Mouse (Mus musculus): ENCODE data around the gene Casp7. TPM values are rescaled to one million over a fixed set of nuclear protein-coding genes. Genes with fewer than 3 reads are reported as not detected.

Gene Casp7
- polyA plus RNA-seq, 1 experiment from 2014 or later = 30.7 TPM

- TF ChIP-seq CTCF (IDR thresholded peaks at IDR 0.05; ENCODE audit: low read depth) = no peak
- WGBS = 75% methylated on average over 5 of the region's 5 CpGs
Measured at GRCm38 (mm10) chr19:56477253-56477652, 80.3 kb downstream of the Casp7 start.

GRCm38 (mm10) chr19:56477832-56478231 is 80.9 kb downstream of the Casp7 start:
- Histone ChIP-seq H3K4me2 (no peak overlapping the region), H3K27me3 (ENCODE audit: insufficient read depth, low read length) (no peaks in the 10 kb centered on the region), H3K9ac (no peak overlapping the region), H3K4me1 (ENCODE audit: insufficient read depth) (no peaks in the 10 kb centered on the region), H3K9me3 (ENCODE audit: low read depth, low read length) (no peaks in the 10 kb centered on the region), H3K4me3 (ENCODE audit: low read depth, low read length) (no peak overlapping the region), H3K27ac (ENCODE audit: low read depth) (no peak overlapping the region), H3K36me3 (ENCODE audit: insufficient read depth) (no peaks in the 10 kb centered on the region)
- WGBS = 62% methylated on average over 3 of the region's 3 CpGs
- ATAC-seq (ENCODE audit: insufficient read depth) = no peak
- DNase-seq = no peak
- TF ChIP-seq CTCF (IDR thresholded peaks at IDR 0.05; ENCODE audit: low read depth) = no peak

More at GRCm38 (mm10) chr19:56477253-56477652, 80.3 kb downstream of the Casp7 start:
- Histone ChIP-seq H3K9ac (no peak overlapping the region), H3K27me3 (ENCODE audit: insufficient read depth, low read length) (no peaks in the 10 kb centered on the region), H3K36me3 (ENCODE audit: insufficient read depth) (no peaks in the 10 kb centered on the region), H3K4me2 (no peak overlapping the region), H3K4me1 (ENCODE audit: insufficient read depth) (no peaks in the 10 kb centered on the region), H3K9me3 (ENCODE audit: low read depth, low read length) (no peaks in the 10 kb centered on the region), H3K27ac (ENCODE audit: low read depth) (no peak overlapping the region), H3K4me3 (ENCODE audit: low read depth, low read length) (no peak overlapping the region)
- DNase-seq = no peak
- no peak for ATAC-seq (ENCODE audit: insufficient read depth)

- H3K4me3 ChIP-seq (ENCODE audit: low read depth, low read length) = no peak overlapping the region
- WGBS = 73% methylated on average over 13 of the region's 13 CpGs
- H3K4me1 ChIP-seq (ENCODE audit: insufficient read depth) = peaks cover 13% of the 10 kb centered on the region
- H3K9me3 ChIP-seq (ENCODE audit: low read depth, low read length) = no peaks in the 10 kb centered on the region
- H3K9ac ChIP-seq = no peak overlapping the region
- DNase-seq = peak; percentile 36
- H3K27me3 ChIP-seq (ENCODE audit: insufficient read depth, low read length) = no peaks in the 10 kb centered on the region
- no peak for TF ChIP-seq CTCF (IDR thresholded peaks at IDR 0.05; ENCODE audit: low read depth)
- ATAC-seq (ENCODE audit: insufficient read depth) = no peak
- H3K36me3 ChIP-seq (ENCODE audit: insufficient read depth) = no peaks in the 10 kb centered on the region
- no peak overlapping the region for H3K4me2 ChIP-seq
- no peak overlapping the region for H3K27ac ChIP-seq (ENCODE audit: low read depth)
Measured at GRCm38 (mm10) chr19:56484630-56485375, 87.9 kb downstream of the Casp7 start.

GRCm38 (mm10) chr19:56485376-56486271 is 88.7 kb downstream of the Casp7 start:
- WGBS = 42% methylated on average over 13 of the region's 13 CpGs
- H3K27me3 ChIP-seq (ENCODE audit: insufficient read depth, low read length) = no peaks in the 10 kb centered on the region
- H3K9ac ChIP-seq = no peak overlapping the region
- peaks cover 13% of the 10 kb centered on the region for H3K4me1 ChIP-seq (ENCODE audit: insufficient read depth)
- no peak overlapping the region for H3K4me2 ChIP-seq
- peak overlapping the region; percentile 63; the same call in 1 of the 2 replicates for H3K27ac ChIP-seq (ENCODE audit: low read depth)
- H3K36me3 ChIP-seq (ENCODE audit: insufficient read depth) = no peaks in the 10 kb centered on the region
- no peak for TF ChIP-seq CTCF (IDR thresholded peaks at IDR 0.05; ENCODE audit: low read depth)
- H3K9me3 ChIP-seq (ENCODE audit: low read depth, low read length) = no peaks in the 10 kb centered on the region
- no peak overlapping the region for H3K4me3 ChIP-seq (ENCODE audit: low read depth, low read length)
- ATAC-seq (ENCODE audit: insufficient read depth) (peak; percentile 82), DNase-seq (peak; percentile 79)

- 53% methylated on average over 7 of the region's 7 CpGs for WGBS
Measured at GRCm38 (mm10) chr19:56486926-56487325, 90.0 kb downstream of the Casp7 start.

GRCm38 (mm10) chr19:56487339-56487738 is 90.4 kb downstream of the Casp7 start:
- Histone ChIP-seq H3K27me3 (ENCODE audit: insufficient read depth, low read length) (no peaks in the 10 kb centered on the region), H3K4me2 (no peak overlapping the region), H3K36me3 (ENCODE audit: insufficient read depth) (no peaks in the 10 kb centered on the region), H3K4me3 (ENCODE audit: low read depth, low read length) (no peak overlapping the region), H3K4me1 (ENCODE audit: insufficient read depth) (peaks cover 13% of the 10 kb centered on the region), H3K27ac (ENCODE audit: low read depth) (no peak overlapping the region), H3K9me3 (ENCODE audit: low read depth, low read length) (no peaks in the 10 kb centered on the region), H3K9ac (no peak overlapping the region)
- WGBS = 90% methylated on average over 2 of the region's 2 CpGs
- DNase-seq (no peak), ATAC-seq (ENCODE audit: insufficient read depth) (no peak)
- no peak for TF ChIP-seq CTCF (IDR thresholded peaks at IDR 0.05; ENCODE audit: low read depth)

More at GRCm38 (mm10) chr19:56486926-56487325, 90.0 kb downstream of the Casp7 start:
- H3K27me3 ChIP-seq (ENCODE audit: insufficient read depth, low read length) = no peaks in the 10 kb centered on the region
- H3K27ac ChIP-seq (ENCODE audit: low read depth) = no peak overlapping the region; the same call in 1 of the 2 replicates
- no peak for ATAC-seq (ENCODE audit: insufficient read depth)
- no peak for TF ChIP-seq CTCF (IDR thresholded peaks at IDR 0.05; ENCODE audit: low read depth)
- no peak overlapping the region for H3K4me2 ChIP-seq
- no peak overlapping the region for H3K9ac ChIP-seq
- H3K9me3 ChIP-seq (ENCODE audit: low read depth, low read length) = no peaks in the 10 kb centered on the region
- peaks cover 13% of the 10 kb centered on the region for H3K4me1 ChIP-seq (ENCODE audit: insufficient read depth)
- peak; percentile 76 for DNase-seq
- no peak overlapping the region for H3K4me3 ChIP-seq (ENCODE audit: low read depth, low read length)
- no peaks in the 10 kb centered on the region for H3K36me3 ChIP-seq (ENCODE audit: insufficient read depth)

- H3K27me3 ChIP-seq (ENCODE audit: insufficient read depth, low read length) = no peaks in the 10 kb centered on the region
- H3K9me3 ChIP-seq (ENCODE audit: low read depth, low read length) = no peaks in the 10 kb centered on the region
- no peak overlapping the region for H3K27ac ChIP-seq (ENCODE audit: low read depth)
- peaks cover 10% of the 10 kb centered on the region for H3K4me1 ChIP-seq (ENCODE audit: insufficient read depth)
- no peak overlapping the region for H3K4me3 ChIP-seq (ENCODE audit: low read depth, low read length)
- WGBS = 76% methylated on average over 6 of the region's 6 CpGs
- no peak overlapping the region for H3K9ac ChIP-seq
- DNase-seq = no peak
- H3K4me2 ChIP-seq = no peak overlapping the region
- no peaks in the 10 kb centered on the region for H3K36me3 ChIP-seq (ENCODE audit: insufficient read depth)
- no peak for ATAC-seq (ENCODE audit: insufficient read depth)
- TF ChIP-seq CTCF (IDR thresholded peaks at IDR 0.05; ENCODE audit: low read depth) = no peak
Measured at GRCm38 (mm10) chr19:56489601-56490000, 92.7 kb downstream of the Casp7 start.

Other genes starting within 250 kb of the Casp7 start
- 2.8 and 3.1 TPM in 2 replicates for gene Habp2, start 110.0 kb upstream of the Casp7 start, polyA plus RNA-seq (2014; fragmentation: Nextera tagmentation; extraction: Ambion mirVana)
- gene Nrap, start 7.1 kb upstream of the Casp7 start, polyA plus RNA-seq (2014; fragmentation: Nextera tagmentation; extraction: Ambion mirVana) = 0.18 and 0.32 TPM in 2 replicates
- 0.61 and 1.0 TPM in 2 replicates for gene Plekhs1, start 64.5 kb downstream of the Casp7 start, polyA plus RNA-seq (2014; fragmentation: Nextera tagmentation; extraction: Ambion mirVana)
- 17.7 and 20.2 TPM in 2 replicates for gene Dclre1a, start 151.1 kb downstream of the Casp7 start, polyA plus RNA-seq (2014; fragmentation: Nextera tagmentation; extraction: Ambion mirVana)
- gene Nhlrc2, start 151.1 kb downstream of the Casp7 start, polyA plus RNA-seq (2014; fragmentation: Nextera tagmentation; extraction: Ambion mirVana) = 21.1 and 21.4 TPM in 2 replicates

Measured in lung, embryonic 14.5 days (tissue).